Mouse (Mus musculus): Measurements from ENCODE around the gene Cttnbp2.

The Cttnbp2 gene

DNA sequence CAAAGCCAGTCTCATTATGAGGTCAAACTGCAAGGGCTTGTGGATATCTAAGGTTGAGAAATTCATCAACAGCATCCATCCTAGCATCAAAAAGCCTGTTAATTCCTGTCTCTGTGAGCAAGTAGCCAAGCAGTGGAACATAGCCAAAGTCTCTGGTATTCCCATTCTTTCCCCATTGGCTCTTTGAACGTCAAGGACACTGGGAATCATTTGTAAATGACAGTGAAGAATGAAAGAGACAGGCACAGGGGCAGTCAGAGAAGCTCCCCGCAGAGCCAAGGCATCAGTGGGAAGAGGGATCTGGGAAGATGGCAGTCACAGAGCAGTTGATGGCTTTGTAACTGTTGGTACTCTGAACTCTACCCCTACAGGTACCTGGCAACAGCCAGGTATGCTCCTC is 46.9 kb downstream of the Cttnbp2 start:
- DNase-seq (ENCODE audit: low spot score) = no peak

DNA sequence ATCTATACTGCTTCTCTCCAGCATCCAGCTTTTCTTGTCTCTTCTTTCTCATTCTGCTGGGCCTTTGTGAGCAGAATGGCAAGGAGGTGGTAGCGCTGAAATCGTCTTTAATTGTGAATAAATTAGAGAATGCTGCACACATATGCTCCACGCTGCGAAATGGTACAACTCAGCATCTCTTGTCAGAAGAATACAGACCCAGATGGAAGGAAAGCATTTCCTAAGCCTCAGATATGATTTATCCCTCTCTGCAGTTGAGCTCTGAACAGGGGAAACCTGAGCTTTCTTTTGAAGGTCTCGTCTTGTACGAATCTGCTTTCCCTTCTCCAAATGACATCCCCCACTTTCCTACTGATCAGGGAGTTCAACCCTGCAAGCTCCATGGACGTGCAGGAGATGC is 48.4 kb downstream of the Cttnbp2 start:
- DNase-seq (ENCODE audit: low spot score) = no peak

DNA sequence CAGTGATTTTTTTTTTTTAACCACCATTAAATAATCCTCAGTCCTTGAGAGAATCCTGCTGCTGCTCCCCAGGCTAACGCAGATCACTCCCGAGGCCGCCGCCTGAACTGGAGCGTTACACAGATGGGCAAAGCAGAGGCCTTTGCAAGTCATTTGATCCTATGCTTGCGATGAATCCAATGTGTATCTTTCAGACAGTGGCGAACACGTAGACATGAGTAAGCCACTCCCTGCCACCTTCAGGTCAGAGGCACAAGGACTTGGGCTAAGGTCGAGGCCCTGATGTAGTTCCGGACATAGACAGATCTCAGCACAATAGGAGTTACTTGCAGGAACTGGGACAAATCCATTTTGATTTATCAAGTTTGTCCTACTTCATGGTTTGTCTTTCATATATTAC is 49.0 kb downstream of the Cttnbp2 start:
- DNase-seq (ENCODE audit: low spot score) = no peak

DNA sequence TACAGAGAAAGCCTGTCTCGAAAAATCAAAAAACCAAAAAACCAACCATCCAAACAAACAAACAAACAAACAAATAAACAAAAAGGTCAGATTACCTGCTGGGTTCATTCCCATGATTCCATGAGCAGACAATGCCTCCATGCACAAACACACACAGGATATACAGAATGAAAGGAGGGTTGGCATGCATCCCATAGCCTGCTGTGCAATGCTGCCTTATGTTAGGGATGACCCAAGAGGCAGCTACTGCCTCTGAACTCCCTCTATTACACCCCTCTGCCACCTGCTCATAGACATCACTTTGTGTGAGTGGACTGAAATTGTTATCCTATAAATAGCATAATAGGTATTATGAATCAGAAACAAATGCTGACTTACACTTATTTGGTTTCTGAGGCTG is 55.0 kb downstream of the Cttnbp2 start:
- no peak for DNase-seq (ENCODE audit: low spot score)

DNA sequence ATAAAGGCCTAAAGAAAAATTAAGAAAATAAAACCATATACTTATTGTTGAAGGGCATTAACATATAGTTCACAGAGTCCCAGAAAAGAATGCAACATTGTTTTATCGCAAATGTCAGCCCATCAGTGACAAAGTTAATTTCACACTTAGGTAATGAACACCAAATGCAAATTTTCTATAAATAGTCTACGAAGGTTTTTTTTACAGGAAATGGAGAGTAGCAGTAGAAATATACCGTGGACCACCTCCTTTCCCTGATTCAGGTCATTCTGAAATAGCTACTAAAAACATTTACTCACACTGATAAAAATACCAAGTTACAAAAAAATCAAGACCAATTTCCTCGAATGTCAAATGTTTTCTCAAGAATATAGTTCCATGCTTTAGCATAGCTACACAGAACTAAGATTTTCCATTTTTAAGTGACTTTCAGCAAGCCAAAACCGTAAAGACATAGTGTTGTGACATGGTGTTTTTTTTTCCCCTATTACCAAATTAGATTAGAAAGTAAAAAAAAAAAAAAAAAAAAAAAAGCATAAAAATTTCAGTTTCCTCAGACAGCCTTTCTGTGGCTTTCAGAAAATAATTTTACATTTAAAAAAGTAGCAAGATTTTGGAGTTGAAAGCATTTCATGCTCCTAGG is 64.0 kb downstream of the Cttnbp2 start:
- no peak for DNase-seq (ENCODE audit: low spot score)

DNA sequence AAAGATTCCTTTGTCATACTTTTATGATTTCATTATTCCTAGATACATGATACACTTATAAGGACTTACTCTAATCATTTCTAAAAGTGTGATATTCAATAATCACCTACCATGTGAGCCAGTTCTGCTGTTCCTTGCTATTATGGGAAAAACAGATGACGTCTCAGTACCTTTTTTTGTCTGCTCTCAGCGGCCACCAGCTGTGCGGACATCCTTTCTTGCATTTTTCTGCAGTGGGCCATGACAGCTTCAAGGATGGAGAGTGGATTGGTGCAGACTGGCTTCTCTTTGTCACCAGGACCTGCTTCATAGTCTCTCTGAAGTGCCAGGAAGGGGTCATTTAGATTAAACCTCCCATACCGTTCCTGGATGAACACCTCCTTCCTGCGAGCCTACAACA is 66.6 kb downstream of the Cttnbp2 start:
- DNase-seq (ENCODE audit: low spot score) = no peak

DNA sequence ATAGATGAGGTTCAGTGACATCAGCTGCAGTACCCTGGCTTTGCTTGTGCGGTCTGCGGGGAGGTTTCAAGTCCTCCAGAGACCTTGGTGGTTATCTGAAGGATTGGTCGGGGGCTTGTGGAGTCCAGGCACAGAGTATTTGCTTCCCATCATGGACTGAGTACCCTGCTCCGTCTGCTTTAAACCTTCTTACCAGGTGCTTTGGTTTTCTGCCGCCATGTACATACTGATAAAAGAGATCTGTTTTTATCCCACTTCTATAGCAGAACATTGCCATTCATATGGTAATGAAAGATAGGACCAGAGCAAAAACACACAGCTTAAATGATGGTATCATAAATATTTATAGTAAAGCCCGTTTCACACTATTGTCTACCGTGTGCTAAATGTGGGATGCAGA is 67.7 kb downstream of the Cttnbp2 start:
- DNase-seq (ENCODE audit: low spot score) = no peak

DNA sequence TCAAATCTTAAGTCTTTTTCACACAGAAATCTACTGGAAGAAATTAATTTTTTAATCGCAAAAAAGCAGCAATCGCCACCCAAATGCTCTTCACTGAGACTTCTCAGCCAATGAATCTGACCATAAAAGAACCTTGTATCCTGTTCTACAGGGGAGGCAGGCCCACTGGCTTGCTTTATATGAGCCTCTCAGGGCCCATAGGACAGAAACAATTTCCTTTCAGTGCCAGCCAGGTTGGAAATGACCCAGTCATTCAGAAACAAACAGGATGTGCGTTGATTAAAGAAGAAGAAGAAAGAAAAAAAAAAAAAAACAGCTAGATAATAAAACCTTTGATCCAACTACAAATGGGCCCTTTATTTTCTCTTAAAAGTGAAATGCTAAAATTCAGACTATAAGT is 68.3 kb downstream of the Cttnbp2 start:
- no peak for DNase-seq (ENCODE audit: low spot score)

DNA sequence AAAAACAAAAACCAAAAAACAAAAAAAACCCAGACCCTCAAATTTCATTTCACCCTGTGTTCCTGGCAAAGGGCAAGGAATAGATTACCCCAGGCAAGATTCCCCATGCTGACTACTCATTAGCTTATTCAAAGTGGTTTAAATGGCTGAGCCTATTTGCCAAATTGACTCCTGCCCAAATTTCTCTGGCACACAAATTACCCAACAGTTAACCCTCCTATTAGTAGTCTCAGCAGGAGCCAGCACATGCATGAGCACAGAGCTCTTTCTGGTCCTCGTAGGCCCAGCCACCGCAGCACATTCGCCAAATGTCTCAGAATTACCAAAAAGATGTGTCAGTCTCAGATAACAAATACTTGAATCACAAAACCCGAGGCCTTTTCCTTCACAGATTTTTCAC is 68.9 kb downstream of the Cttnbp2 start:
- no peak for DNase-seq (ENCODE audit: low spot score)

DNA sequence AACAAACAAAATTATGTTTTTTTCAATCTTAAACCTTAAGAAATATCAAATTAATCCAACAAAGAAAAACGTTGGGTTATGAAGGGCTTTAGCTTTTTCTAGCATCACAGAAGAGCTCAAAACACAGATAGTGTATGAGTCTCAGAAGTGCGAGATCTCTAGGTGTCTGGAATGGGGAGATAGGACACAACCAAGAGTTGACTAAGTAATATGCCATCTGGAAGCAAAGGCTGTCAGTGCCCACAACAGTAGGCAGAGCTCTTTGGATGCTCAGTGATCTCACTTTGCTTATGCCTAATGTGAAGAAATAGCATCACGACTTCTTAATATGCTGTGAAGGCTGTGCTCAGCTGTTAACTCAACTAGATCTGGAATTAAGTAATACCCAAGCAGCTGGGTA is 72.3 kb downstream of the Cttnbp2 start:
- no peak for DNase-seq (ENCODE audit: low spot score)

DNA sequence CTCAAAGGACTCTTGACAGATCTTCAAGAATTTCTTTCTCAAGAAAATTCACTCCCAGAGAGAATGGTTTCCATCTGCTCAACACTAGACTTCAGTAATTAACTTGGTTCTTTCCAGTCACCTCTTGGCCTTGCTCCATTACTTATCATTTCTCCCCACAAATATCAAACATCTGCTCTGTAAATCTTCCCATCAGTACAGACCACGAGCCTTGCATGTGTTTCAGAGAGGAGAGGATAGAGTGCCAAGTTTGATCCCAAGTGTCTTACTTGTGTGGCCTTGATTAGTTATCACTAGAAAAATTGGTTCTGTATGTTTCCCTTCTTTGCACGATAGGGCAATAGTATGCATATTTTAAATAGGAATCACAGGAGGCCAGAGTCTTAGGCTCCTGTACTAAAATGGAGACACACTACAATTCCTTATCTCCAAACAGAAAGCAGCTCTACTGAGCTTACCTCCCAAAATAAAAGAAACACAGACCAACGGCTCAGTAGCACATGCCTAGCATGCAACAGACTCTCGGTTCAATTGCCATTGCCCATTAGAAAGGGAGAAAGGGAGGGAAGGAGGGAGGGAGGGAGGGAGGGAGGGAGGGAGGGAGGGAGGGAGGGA is 73.6 kb downstream of the Cttnbp2 start:
- DNase-seq (ENCODE audit: low spot score) = no peak

DNA sequence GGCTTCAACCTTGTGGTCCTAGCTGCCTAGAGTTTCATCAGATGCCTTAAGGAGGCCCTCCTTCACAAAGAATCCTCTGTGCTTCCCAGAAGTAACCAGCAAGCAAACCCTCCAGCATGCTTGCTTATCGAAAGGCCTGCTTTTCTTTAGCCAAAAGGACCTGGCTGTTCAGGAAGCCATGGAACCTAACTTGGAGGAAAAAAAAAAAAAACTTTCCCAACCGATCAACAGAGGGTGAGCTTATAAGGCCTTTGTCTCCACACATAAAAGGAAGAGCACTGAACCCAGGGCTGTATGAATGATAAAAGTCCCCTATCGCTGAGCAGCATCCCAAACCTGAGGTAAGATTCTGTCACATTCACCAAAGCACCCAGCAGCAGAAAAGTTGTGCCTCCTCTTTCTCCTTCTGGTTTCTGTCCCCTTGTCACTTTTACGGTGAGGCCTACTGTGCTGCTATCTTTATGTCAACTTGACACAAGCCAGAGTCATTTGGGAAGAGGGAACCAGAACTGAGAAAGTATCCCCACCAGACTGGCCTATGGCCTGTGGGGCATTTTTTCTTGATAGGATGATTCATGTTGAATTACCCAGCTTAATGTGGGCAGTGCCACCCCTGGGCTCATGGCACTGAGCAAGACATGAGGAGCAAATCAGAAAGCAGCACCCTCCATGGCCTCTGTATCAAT is 78.4 kb downstream of the Cttnbp2 start:
- DNase-seq (ENCODE audit: low spot score) = no peak

DNA sequence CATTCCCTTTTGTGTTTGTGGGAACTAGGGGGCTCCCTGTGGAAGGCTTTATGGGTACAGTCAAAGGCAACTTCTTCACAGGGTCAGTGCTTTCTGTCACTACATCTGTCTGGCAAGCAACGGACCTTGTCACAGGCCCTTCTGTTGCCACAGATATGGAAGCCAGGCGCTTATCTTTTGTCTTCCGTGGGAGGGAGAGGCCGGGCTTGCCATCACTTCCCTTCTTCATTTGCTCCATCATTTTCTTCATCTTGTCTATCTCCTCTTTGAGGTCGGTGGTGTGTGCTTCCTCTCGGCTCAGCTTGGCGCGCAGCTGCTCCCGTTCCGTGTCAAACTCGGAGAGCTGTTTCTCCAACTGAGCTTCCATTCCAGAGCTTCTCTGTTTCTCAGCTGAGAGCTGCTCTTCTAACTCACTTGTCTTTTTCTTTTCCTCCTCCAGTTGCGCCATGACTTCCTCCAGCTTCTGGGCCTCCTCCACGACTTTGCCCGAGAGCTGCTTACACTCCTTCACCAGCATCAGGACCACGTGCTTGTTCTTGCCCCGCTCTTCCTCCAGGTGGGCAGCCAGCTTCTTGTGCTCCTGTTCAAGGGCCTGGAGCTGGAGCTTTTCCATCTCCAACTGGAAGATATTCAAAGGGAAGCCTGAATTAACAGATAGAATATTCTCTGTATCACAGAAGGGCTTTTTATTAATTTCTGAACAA is 79.7 kb downstream of the Cttnbp2 start:
- peak; percentile 79 for DNase-seq (ENCODE audit: low spot score)

DNA sequence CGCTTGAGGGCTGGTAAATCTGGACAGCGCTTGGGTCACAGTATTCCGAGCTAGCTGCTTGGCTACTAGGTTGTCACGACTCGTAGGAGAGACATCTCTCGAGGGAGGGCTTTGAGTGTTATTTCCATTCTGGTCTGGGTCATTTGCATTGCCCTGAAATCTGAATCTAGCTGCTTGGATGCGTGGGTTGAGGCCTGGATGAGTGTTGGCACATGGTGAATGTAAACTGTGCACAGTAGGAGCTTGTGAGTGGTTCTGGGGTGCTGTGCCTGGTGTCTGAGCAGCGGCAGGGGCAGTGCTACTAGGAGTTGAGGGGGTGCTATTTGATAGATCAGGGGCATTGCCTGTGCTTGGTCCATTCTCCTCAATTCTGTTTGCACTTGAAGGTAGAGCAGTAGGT is 80.3 kb downstream of the Cttnbp2 start:
- no peak for DNase-seq (ENCODE audit: low spot score)

DNA sequence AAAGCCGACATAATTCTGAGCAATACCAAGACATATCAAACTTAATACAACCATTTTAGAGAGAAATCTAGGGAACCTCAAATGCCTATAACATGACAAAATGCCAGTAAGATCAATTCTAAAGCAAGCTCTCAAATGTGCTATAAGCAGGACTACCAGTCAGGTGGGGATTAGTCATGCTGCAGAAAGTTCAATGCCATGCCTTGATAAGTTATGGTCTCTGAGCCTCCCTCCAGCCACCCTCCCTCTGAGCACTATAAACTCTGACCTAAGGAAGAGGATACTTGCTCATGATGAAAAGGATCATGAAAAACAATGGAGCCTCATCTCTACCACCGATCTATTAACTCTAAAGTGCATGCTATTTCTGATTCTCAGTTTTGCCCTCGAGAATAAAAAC is 82.3 kb downstream of the Cttnbp2 start:
- DNase-seq (ENCODE audit: low spot score) = no peak

DNA sequence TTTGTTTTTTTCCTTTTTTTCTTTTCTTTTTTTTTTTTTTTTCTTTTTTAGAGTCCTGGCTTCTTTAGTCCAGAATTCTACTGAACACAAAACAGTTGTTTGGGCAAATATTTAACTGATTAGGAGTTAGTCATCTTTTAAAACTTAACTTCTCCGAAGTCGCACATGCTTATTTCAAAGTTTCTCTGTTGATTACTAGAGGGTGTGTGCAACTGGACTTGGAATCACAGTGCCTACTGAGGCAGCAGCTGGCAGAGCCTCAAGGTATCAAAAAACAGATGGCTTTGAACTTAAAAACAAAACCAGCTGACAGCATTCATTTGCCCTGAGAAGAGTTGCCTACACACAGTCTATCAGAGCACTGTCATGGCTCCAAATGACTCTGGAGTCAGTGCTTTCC is 82.8 kb downstream of the Cttnbp2 start:
- no peak for DNase-seq (ENCODE audit: low spot score)

DNA sequence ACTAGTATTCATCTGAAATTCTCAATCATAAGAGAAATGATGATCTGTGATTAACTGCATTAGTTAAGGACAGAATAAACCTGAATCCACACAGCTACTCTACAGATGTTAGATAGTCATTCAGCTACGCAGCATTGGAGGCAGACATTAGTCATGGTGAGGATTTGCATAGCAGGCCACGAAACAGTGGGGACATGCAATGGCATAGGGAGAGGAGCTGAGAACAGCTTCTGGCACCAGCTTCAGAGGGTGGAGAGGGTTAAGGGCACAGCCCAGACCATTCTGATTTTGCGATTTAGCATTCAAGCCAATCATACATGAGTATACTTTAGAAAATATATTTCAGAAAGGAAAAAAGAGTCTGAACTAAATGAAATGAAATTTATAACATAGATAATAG is 84.6 kb downstream of the Cttnbp2 start:
- no peak for DNase-seq (ENCODE audit: low spot score)

DNA sequence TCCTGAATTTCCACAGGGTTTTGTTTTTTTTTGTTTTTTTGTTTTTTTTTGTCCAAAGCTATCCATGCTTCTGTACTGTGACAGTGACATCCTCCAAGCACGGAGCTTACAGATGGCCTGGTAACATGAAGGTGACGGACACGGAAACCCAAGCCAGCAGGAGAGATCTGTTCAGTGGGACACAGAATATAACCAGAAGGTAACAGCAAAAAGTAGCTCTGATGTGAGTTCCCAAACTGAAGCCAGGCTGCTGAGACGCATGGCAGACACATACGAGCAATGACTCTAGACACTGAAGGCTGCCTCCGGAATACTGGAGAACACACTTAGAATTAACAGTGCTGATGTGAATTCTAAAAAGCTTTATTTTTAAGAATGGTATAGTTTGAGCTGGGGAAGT is 89.8 kb downstream of the Cttnbp2 start:
- no peak for DNase-seq (ENCODE audit: low spot score)

DNA sequence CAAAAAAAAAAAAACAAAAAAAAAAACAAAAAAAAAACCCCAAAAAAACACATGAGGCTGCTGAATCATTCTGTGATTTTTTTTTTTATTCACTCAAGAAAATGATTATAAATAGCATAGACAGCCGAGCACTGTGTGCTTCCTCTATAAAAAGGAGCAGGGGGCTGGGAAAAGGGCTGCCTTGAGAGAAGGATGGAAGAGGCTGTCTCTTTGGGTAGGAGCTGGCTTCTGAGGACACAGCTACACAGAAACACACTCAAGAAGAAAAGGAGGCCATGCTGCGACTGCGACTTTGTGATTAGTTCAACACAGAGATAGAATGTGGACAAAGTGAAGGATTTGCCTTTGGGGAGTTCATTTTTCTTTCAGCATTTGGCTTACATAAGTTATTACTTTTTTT is 90.3 kb downstream of the Cttnbp2 start:
- no peak for DNase-seq (ENCODE audit: low spot score)

DNA sequence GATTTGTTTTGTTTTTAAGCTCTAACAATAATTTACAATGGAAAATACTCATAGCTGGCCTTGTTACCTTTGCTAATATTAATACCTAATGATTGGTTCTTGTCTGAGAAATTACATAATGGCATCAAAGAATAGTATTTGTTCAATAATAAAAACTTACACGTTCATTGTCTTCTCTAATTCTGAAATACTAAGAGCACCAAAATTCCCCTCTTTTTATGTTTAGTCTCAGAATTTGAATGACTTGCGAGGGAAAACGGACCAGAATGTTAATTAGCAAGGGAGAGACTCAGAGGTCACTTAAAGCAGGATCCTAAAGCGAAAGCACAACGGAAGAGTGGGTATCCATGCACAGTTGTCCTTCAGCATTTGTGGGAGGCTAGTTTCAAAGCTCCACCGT is 91.5 kb downstream of the Cttnbp2 start:
- no peak for DNase-seq (ENCODE audit: low spot score)

DNA sequence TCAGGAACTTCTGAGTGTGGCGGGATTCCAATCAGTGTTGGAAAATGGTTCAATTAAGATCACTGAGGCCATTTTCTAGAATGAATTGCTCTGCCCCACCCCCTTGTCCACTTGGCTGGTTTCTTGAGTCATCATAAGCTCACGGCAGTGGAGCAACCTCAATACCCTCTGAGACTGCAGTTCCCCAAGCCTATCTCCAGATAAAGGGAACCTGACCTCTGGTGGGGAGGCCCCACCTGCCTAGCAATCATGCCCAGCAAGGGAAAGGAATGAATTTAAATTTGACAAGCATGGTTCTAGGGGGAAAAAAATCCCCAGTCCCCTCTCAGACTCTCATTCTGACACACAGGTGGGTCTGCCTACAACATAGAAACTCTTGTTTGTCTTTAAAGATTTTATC is 93.1 kb downstream of the Cttnbp2 start:
- DNase-seq (ENCODE audit: low spot score) = no peak

DNA sequence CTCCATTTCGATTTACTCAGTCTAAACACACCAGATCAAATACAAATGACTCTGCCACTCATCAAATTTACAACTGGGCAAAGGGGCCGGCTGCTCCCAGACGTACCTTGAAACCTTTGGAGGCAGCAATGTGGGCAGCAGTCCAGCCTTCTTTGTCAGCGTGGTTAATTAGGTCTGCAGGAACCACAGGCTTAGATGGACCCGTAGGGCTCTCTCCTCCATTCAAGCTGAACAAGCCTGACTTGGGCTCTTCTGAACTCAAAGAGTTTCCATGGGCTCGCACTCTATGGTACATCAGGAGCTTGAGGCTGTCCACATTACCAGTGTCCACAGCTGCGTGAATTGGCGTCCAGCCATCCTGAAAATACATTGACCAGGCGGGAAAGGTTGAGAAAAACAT is 94.0 kb downstream of the Cttnbp2 start:
- no peak for DNase-seq (ENCODE audit: low spot score)

DNA sequence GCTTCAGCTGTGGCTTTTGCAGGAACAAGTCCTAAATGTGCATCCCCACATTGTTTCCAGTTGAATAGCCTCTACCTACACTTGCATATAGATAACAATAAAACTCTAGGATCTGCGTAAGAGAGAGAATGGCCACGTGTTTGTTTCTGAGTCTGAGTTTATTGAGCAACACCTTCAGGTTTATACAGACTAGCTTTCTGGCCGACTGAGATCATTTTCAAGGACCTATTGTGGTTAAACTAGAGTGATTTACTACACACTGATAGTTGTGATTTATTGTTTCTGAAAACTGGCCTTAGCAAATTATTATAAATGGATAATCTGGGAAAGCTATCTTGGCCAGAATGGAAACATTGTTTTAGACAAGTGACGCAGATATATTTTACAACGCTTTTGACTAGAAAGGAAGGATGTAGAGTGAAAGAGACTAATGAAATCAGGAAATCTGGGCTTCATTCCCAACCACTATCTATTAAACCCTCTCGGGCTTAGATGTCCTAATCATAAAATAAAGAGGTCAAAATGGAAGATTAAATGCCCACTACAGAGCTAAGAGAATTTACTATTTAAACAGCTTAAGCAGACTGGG is 96.7 kb downstream of the Cttnbp2 start:
- DNase-seq (ENCODE audit: low spot score) = no peak
